Mouse (Mus musculus) liver, embryonic 12.5 days (tissue): ENCODE data around the gene Samd10. TPM values are rescaled to one million over a fixed set of nuclear protein-coding genes. Genes with fewer than 3 reads are reported as not detected.

Source experiments
- ATAC-seq: fragments of 200-750 bp; cut with Nextera tagmentation; 2 replicates; pipeline ENCODE4 v1.8.0; 2017; ENCODE audit warnings: moderate number of reproducible peaks, mild to moderate bottlenecking, moderate library complexity
- H3K27ac ChIP-seq: fragments of 300-500 bp; sonication (generic); 2 replicates; pipeline ENCODE4 v1.5.1; 2016; ENCODE audit warnings: mild to moderate bottlenecking
- H3K27me3 ChIP-seq: fragments of 300-500 bp; sonication (generic); replicated peaks from 2 replicates; pipeline ENCODE4 v1.6.1; 2016; ENCODE audit warnings: mild to moderate bottlenecking, moderate library complexity
- H3K36me3 ChIP-seq: fragments of 300-500 bp; sonication (generic); 2 replicates; pipeline ENCODE4 v1.6.1; 2016; ENCODE audit warnings: mild to moderate bottlenecking, moderate library complexity
- H3K4me1 ChIP-seq: fragments of 300-500 bp; sonication (generic); 2 replicates; pipeline ENCODE4 v1.6.1; 2016
- H3K4me2 ChIP-seq: fragments of 300-500 bp; sonication (generic); 2 replicates; pipeline ENCODE4 v1.6.1; 2016; ENCODE audit warnings: mild to moderate bottlenecking, moderate library complexity
- H3K4me3 ChIP-seq: fragments of 300-500 bp; sonication (generic); 2 replicates; pipeline ENCODE4 v1.5.1; 2016; ENCODE audit warnings: mild to moderate bottlenecking, moderate library complexity
- H3K9ac ChIP-seq: fragments of 300-500 bp; sonication (generic); 2 replicates; pipeline ENCODE4 v1.6.1; 2016; ENCODE audit warnings: mild to moderate bottlenecking, moderate library complexity
- H3K9me3 ChIP-seq: fragments of 300-500 bp; sonication (generic); replicated peaks from 2 replicates; pipeline ENCODE4 v1.6.1; 2016; ENCODE audit warnings: mild to moderate bottlenecking, moderate library complexity
- WGBS: fragments of 180-500 bp; shearing (Covaris S2); methylation state at CpG from one replicate; pipeline ENCODE4 v1.1.7; 2016; ENCODE audit not compliant: insufficient replicate concordance; 5-methylcytosine and 5-hydroxymethylcytosine counted together
- polyA plus RNA-seq: library from polyadenylated mRNA; unstranded; fragments of >200 nt; fragmentation: Nextera tagmentation; extraction: Ambion mirVana; gene quantifications from 2 replicates; pipeline ENCODE4 v1.2.1, GENCODE M21; 2016

Samd10 gene
- polyA plus RNA-seq, 1 experiment from 2014 or later, result 3.0 TPM

GRCm38 (mm10) chr2:181589732-181590105, 9.3 kb downstream of the Samd10 start:
- no peak overlapping the region for H3K4me3 ChIP-seq
- peaks cover 34% of the 10 kb centered on the region for H3K4me1 ChIP-seq
- H3K27ac ChIP-seq, result no peak overlapping the region
- no peaks in the 10 kb centered on the region for H3K27me3 ChIP-seq
- no peak overlapping the region for H3K4me2 ChIP-seq
- ATAC-seq, result no peak
- H3K9me3 ChIP-seq, result no peaks in the 10 kb centered on the region
- H3K9ac ChIP-seq, result no peak overlapping the region
- 94% methylated on average over 9 of the region's 9 CpGs for WGBS
- peaks cover 58% of the 10 kb centered on the region for H3K36me3 ChIP-seq

GRCm38 (mm10) chr2:181589011-181589731, 9.8 kb downstream of the Samd10 start:
- no peaks in the 10 kb centered on the region for H3K27me3 ChIP-seq
- no peak for ATAC-seq
- no peak overlapping the region for H3K4me2 ChIP-seq
- H3K27ac ChIP-seq, result no peak overlapping the region
- WGBS, result 82% methylated on average over 10 of the region's 10 CpGs
- peaks cover 64% of the 10 kb centered on the region for H3K36me3 ChIP-seq
- no peak overlapping the region for H3K4me3 ChIP-seq
- no peaks in the 10 kb centered on the region for H3K9me3 ChIP-seq
- no peak overlapping the region for H3K9ac ChIP-seq
- peaks cover 34% of the 10 kb centered on the region for H3K4me1 ChIP-seq

- H3K9me3 ChIP-seq, result no peaks in the 10 kb centered on the region
- 84% methylated on average over 11 of the region's 11 CpGs for WGBS
- H3K4me2 ChIP-seq, result no peak overlapping the region
- H3K9ac ChIP-seq, result no peak overlapping the region
- ATAC-seq, result no peak
- no peak overlapping the region for H3K4me3 ChIP-seq
- H3K27me3 ChIP-seq, result no peaks in the 10 kb centered on the region
- peaks cover 33% of the 10 kb centered on the region for H3K4me1 ChIP-seq
- H3K36me3 ChIP-seq, result peaks cover 71% of the 10 kb centered on the region
- no peak overlapping the region for H3K27ac ChIP-seq
These were observed 10.7 kb downstream of the Samd10 start for GRCm38 (mm10) chr2:181588229-181588780.

GRCm38 (mm10) chr2:181587796-181588195, 11.2 kb downstream of the Samd10 start:
- Histone ChIP-seq H3K9ac (no peak overlapping the region), H3K4me1 (peaks cover 28% of the 10 kb centered on the region), H3K27ac (no peak overlapping the region), H3K4me2 (no peak overlapping the region), H3K4me3 (no peak overlapping the region), H3K36me3 (peaks cover 71% of the 10 kb centered on the region), H3K9me3 (no peaks in the 10 kb centered on the region), H3K27me3 (no peaks in the 10 kb centered on the region)
- WGBS, result 75% methylated on average over 6 of the region's 6 CpGs
- ATAC-seq, result no peak

DNA sequence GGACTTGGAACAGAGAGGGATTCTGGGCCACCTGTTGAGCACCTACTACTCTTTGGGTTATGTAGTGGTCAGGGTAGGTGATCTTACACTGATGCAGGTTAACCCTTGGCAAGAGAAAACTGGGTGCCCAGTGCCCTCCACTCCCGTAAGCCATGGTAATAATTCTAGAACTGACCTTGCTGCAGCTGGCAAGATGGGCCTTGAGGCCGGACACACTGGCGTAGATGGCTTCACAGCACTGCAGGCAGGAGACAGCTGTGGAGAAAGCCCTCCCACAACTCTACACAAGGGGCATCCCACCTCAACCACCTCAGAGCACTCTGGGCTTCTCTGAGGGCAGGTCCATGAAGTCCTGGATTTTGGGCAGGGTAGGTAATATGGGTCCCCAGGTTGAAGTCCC, 12.9 kb downstream of the Samd10 start:
- ATAC-seq, result no peak
- Histone ChIP-seq H3K27me3 (no peaks in the 10 kb centered on the region), H3K36me3 (peaks cover 71% of the 10 kb centered on the region), H3K9me3 (no peaks in the 10 kb centered on the region), H3K9ac (no peak overlapping the region), H3K4me1 (peaks cover 22% of the 10 kb centered on the region), H3K27ac (no peak overlapping the region), H3K4me3 (no peak overlapping the region), H3K4me2 (no peak overlapping the region)
- 78% methylated on average over 3 of the region's 3 CpGs for whole genome bisulfite sequencing

- Histone ChIP-seq H3K4me3 (no peak overlapping the region), H3K27ac (no peak overlapping the region), H3K27me3 (no peaks in the 10 kb centered on the region), H3K9me3 (no peaks in the 10 kb centered on the region), H3K4me2 (no peak overlapping the region), H3K36me3 (peaks cover 69% of the 10 kb centered on the region), H3K4me1 (peaks cover 19% of the 10 kb centered on the region), H3K9ac (no peak overlapping the region)
- no peak for ATAC-seq
- whole genome bisulfite sequencing, result 81% methylated on average over 5 of the region's 5 CpGs
These were observed 13.5 kb downstream of the Samd10 start for GRCm38 (mm10) chr2:181585506-181585905.

GRCm38 (mm10) chr2:181584411-181584942, 14.5 kb downstream of the Samd10 start, which contains the start of gene Uckl1:
Uckl1 (minus strand) TSS chr2:181584892.
- Histone ChIP-seq H3K9ac (no peak within 1 kb of the TSS), H3K36me3 (peaks cover 59% of the 10 kb centered on the region), H3K27ac (no peak within 1 kb of the TSS), H3K9me3 (no peaks in the 10 kb centered on the region), H3K4me1 (peaks cover 23% of the 10 kb centered on the region), H3K27me3 (no peaks in the 10 kb centered on the region), H3K4me2 (no peak within 1 kb of the TSS), H3K4me3 (no peak within 1 kb of the TSS)
- no peak for ATAC-seq
- WGBS, result 76% methylated on average over 4 of the region's 4 CpGs

GRCm38 (mm10) chr2:181583460-181584257, 15.4 kb downstream of the Samd10 start:
- Histone ChIP-seq H3K4me2 (no peak overlapping the region), H3K9ac (no peak overlapping the region), H3K9me3 (no peaks in the 10 kb centered on the region), H3K36me3 (peaks cover 51% of the 10 kb centered on the region), H3K27me3 (no peaks in the 10 kb centered on the region), H3K27ac (no peak overlapping the region), H3K4me3 (no peak overlapping the region), H3K4me1 (peaks cover 31% of the 10 kb centered on the region)
- ATAC-seq, result no peak
- WGBS, result 75% methylated on average over 3 of the region's 3 CpGs

DNA sequence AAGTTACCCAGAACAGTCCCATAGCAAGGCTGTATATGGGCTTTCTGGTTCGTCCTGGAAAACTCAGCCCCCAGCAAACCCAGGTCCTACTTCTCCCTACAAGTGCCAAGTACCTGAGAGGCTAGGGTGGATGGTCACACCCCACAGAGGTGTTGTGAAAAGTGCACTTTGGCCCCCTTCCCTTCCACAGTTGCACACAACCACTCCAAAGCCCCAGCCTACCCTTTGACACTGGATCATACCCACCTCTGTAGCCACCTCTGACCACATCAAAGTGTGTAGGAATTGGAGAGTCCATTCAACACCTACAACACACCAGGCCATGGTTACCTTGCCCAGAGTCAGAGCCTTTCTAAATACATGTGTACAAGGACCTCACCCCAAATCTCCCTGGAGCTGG, 16.1 kb downstream of the Samd10 start:
- peaks cover 38% of the 10 kb centered on the region for H3K4me1 ChIP-seq
- H3K36me3 ChIP-seq, result peaks cover 44% of the 10 kb centered on the region
- no peaks in the 10 kb centered on the region for H3K27me3 ChIP-seq
- H3K4me2 ChIP-seq, result 0 out of 2 replicates have a peak overlapping the region, but pooled peaks have one; percentile 92
- no peaks in the 10 kb centered on the region for H3K9me3 ChIP-seq
- WGBS, result 74% methylated on average over 1 of the region's 1 CpGs
- H3K4me3 ChIP-seq, result no peak overlapping the region
- no peak overlapping the region for H3K9ac ChIP-seq
- H3K27ac ChIP-seq, result 0 out of 2 replicates have a peak overlapping the region, but pooled peaks have one; percentile 95
- ATAC-seq, result no peak

GRCm38 (mm10) chr2:181582358-181582757, 16.7 kb downstream of the Samd10 start:
- no peak for ATAC-seq
- H3K36me3 ChIP-seq, result peaks cover 39% of the 10 kb centered on the region
- peak overlapping the region; percentile 95; the same call in 1 of the 2 replicates for H3K27ac ChIP-seq
- H3K4me2 ChIP-seq, result peak overlapping the region; percentile 92
- peaks cover 44% of the 10 kb centered on the region for H3K4me1 ChIP-seq
- H3K4me3 ChIP-seq, result peak overlapping the region; percentile 80
- 87% methylated on average over 2 of the region's 2 CpGs for WGBS
- no peaks in the 10 kb centered on the region for H3K27me3 ChIP-seq
- no peaks in the 10 kb centered on the region for H3K9me3 ChIP-seq
- H3K9ac ChIP-seq, result no peak overlapping the region

- Histone ChIP-seq H3K4me1 (peaks cover 52% of the 10 kb centered on the region), H3K27ac (peak overlapping the region; percentile 95), H3K4me2 (peak overlapping the region; percentile 92), H3K9me3 (no peaks in the 10 kb centered on the region), H3K27me3 (no peaks in the 10 kb centered on the region), H3K4me3 (peak overlapping the region; percentile 80), H3K9ac (peak overlapping the region; percentile 83), H3K36me3 (peaks cover 31% of the 10 kb centered on the region)
- ATAC-seq, result peak; percentile 80
- WGBS, result under 1% methylated on average over 49 of the region's 49 CpGs
These were observed 17.5 kb downstream of the Samd10 start for GRCm38 (mm10) chr2:181581402-181582120.
